Mouse (Mus musculus) megakaryocyte, embryonic 14.5 days (primary cell): ENCODE measurements at regions not wholly inside any gene's neighbourhood (a gene's known extent, or its start where the extent isn't known, plus 50 kb on each side); places are given as distances from the start of the nearest gene placed in this dataset.

Source experiments
- FLI1 ChIP-seq: IDR thresholded peaks from 2 replicates; pipeline ENCODE4 v1.6.1; 2012; ENCODE audit warnings: low read length, inconsistent platforms, mixed read lengths
- GATA1 ChIP-seq: IDR thresholded peaks from 3 replicates; pipeline ENCODE4 v1.6.1; 2012; ENCODE audit warnings: mixed read lengths, low read length, inconsistent platforms, borderline replicate concordance

DNA sequence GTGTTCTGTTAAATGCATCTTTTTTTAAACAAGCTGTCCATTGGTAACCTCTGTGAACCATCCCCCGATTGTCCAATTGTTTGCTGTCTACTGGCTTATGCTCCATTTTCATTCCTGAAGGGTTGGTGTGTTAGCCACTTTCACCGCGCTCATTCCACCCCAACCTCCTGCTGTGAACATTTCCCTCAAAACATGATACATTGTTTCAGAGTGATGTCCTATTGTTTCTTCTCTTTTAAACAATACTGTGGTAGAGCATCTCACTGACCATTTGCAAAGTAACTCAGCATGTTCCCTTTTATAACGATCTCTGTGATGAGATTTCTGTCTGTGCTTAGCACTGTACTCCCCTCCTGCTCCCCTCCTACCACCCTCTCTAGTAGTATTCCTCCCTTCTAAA, 240.1 kb downstream of the Irs2 start:
- TF ChIP-seq GATA1 (no peak), FLI1 (no peak)
